Mouse (Mus musculus): ENCODE measurements around the gene Ccl24. TPM values are rescaled to one million over a fixed set of nuclear protein-coding genes. Genes with fewer than 3 reads are reported as not detected.
"Not testable (repeated sequence)": the region's sequence is repeated elsewhere in the genome, so short reads cannot be mapped to it uniquely, and the experiment has no call there.

The Ccl24 gene
- 2.5 and 3.1 TPM in 2 replicates for polyA plus RNA-seq (2014; fragmentation: Nextera tagmentation; extraction: Ambion mirVana)

- H3K4me2 ChIP-seq, result no peak within 1 kb of the TSS
- no peak for TF ChIP-seq CTCF (IDR thresholded peaks at IDR 0.05; ENCODE audit: low read depth)
- H3K27ac ChIP-seq (ENCODE audit: low read depth), result no peak within 1 kb of the TSS
- no peak within 1 kb of the TSS for H3K9ac ChIP-seq
- DNase-seq (no peak), ATAC-seq (ENCODE audit: insufficient read depth) (no peak)
- WGBS, result 86% methylated on average over 6 of the region's 6 CpGs
- no peaks in the 10 kb centered on the region for H3K27me3 ChIP-seq (ENCODE audit: insufficient read depth, low read length)
- no peak within 1 kb of the TSS for H3K4me3 ChIP-seq (ENCODE audit: low read depth, low read length)
- H3K36me3 ChIP-seq (ENCODE audit: insufficient read depth), result no peaks in the 10 kb centered on the region
- H3K4me1 ChIP-seq (ENCODE audit: insufficient read depth), result no peaks in the 10 kb centered on the region
- H3K9me3 ChIP-seq (ENCODE audit: low read depth, low read length), result no peaks in the 10 kb centered on the region
These were observed at the start of gene Ccl24 for GRCm38 (mm10) chr5:135573006-135573405. TSS of gene Ccl24 (minus strand) at chr5:135573049.

DNA sequence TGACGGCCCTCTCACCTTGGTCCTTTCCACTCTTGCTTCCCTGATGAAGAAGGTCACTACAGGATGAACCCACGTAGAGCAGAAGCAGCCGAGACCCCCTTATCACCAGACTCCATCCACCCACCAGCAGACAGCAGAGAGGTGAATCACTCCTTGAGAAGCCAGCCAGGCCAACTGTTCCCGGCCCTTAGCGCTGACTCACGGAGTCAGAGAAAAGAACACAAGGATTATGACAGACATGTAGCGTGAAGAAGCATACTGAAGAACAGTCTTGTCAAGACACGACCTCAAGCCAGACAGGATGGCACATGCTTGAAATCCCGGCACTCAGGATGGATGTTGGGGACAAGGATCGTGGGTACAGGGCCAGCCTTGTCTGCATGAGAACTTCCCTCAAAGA lies 48.9 kb upstream of the Ccl24 start:
- Histone ChIP-seq H3K27ac (ENCODE audit: low read depth) (no peak overlapping the region), H3K27me3 (ENCODE audit: insufficient read depth, low read length) (no peaks in the 10 kb centered on the region), H3K9me3 (ENCODE audit: low read depth, low read length) (no peaks in the 10 kb centered on the region), H3K4me1 (ENCODE audit: insufficient read depth) (no peaks in the 10 kb centered on the region), H3K4me3 (ENCODE audit: low read depth, low read length) (no peak overlapping the region), H3K9ac (no peak overlapping the region), H3K36me3 (ENCODE audit: insufficient read depth) (no peaks in the 10 kb centered on the region), H3K4me2 (no peak overlapping the region)
- TF ChIP-seq CTCF (IDR thresholded peaks at IDR 0.05; ENCODE audit: low read depth), result no peak
- DNase-seq (no peak), ATAC-seq (ENCODE audit: insufficient read depth) (no peak)
- WGBS, result 76% methylated on average over 10 of the region's 10 CpGs

- no peaks in the 10 kb centered on the region for H3K27me3 ChIP-seq (ENCODE audit: insufficient read depth, low read length)
- H3K36me3 ChIP-seq (ENCODE audit: insufficient read depth), result no peaks in the 10 kb centered on the region
- H3K4me2 ChIP-seq, result no peak overlapping the region
- no peak overlapping the region for H3K9ac ChIP-seq
- no peaks in the 10 kb centered on the region for H3K4me1 ChIP-seq (ENCODE audit: insufficient read depth)
- H3K27ac ChIP-seq (ENCODE audit: low read depth), result no peak overlapping the region
- H3K4me3 ChIP-seq (ENCODE audit: low read depth, low read length), result no peak overlapping the region
- no peak for TF ChIP-seq CTCF (IDR thresholded peaks at IDR 0.05; ENCODE audit: low read depth)
- no peak for ATAC-seq (ENCODE audit: insufficient read depth)
- no peaks in the 10 kb centered on the region for H3K9me3 ChIP-seq (ENCODE audit: low read depth, low read length)
- DNase-seq, result no peak
- 83% methylated on average over 9 of the region's 9 CpGs for WGBS
These were observed 47.7 kb upstream of the Ccl24 start for GRCm38 (mm10) chr5:135620526-135620925.

DNA sequence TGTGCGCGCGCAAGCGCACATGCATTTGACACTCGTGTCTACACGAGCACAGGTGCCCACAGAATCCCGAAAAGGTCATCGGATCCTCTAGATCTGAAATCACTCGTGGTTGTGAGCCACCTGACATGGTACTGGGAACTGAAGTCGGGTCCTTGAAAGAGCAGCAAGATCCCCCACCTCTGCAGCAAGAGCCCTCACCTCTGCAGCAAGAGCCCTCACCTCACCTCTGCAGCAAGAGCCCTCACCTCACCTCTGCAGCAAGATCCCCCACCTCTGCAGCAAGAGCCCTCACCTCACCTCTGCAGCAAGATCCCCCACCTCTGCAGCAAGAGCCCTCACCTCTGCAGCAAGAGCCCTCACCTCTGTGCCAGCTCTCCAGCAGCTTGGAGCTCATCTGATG lies 46.9 kb upstream of the Ccl24 start:
- not testable (repeated sequence) for H3K4me2 ChIP-seq; H3K9me3 ChIP-seq (ENCODE audit: low read depth, low read length); H3K27ac ChIP-seq (ENCODE audit: low read depth); ATAC-seq (ENCODE audit: insufficient read depth); H3K4me3 ChIP-seq (ENCODE audit: low read depth, low read length); DNase-seq; H3K27me3 ChIP-seq (ENCODE audit: insufficient read depth, low read length); H3K4me1 ChIP-seq (ENCODE audit: insufficient read depth); H3K36me3 ChIP-seq (ENCODE audit: insufficient read depth); H3K9ac ChIP-seq
- WGBS, result 85% methylated on average over 10 of the region's 10 CpGs

GRCm38 (mm10) chr5:135609794-135610193 lies 36.9 kb upstream of the Ccl24 start:
- Histone ChIP-seq H3K9ac (no peak overlapping the region), H3K4me1 (ENCODE audit: insufficient read depth) (no peaks in the 10 kb centered on the region), H3K4me3 (ENCODE audit: low read depth, low read length) (no peak overlapping the region), H3K4me2 (no peak overlapping the region), H3K36me3 (ENCODE audit: insufficient read depth) (no peaks in the 10 kb centered on the region), H3K27ac (ENCODE audit: low read depth) (no peak overlapping the region), H3K27me3 (ENCODE audit: insufficient read depth, low read length) (no peaks in the 10 kb centered on the region), H3K9me3 (ENCODE audit: low read depth, low read length) (no peaks in the 10 kb centered on the region)
- ATAC-seq (ENCODE audit: insufficient read depth) (no peak), DNase-seq (no peak)
- WGBS, result 77% methylated on average over 4 of the region's 4 CpGs
- no peak for TF ChIP-seq CTCF (IDR thresholded peaks at IDR 0.05; ENCODE audit: low read depth)

DNA sequence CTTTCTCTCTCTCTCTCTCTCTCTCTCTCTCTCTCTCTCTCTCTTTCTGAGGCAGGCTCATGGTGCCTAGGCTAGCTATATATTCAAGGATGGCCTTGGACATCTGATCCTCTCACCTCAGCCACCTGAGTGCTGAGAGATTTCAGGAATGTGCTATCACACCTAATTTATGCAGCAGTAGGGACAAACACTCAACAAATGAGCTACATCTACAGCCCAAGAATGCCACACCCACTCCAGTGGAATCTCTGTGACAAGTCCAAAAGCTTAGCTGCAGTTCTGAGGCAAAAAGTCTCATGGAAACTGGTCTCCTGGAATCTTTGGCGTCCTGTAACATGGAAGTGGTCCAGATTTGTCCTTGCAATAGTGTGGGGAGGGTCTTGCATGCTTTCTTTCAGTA lies 34.7 kb upstream of the Ccl24 start:
- Histone ChIP-seq H3K4me3 (ENCODE audit: low read depth, low read length) (no peak overlapping the region), H3K27me3 (ENCODE audit: insufficient read depth, low read length) (no peaks in the 10 kb centered on the region), H3K27ac (ENCODE audit: low read depth) (no peak overlapping the region), H3K9ac (no peak overlapping the region), H3K4me2 (no peak overlapping the region), H3K36me3 (ENCODE audit: insufficient read depth) (no peaks in the 10 kb centered on the region), H3K4me1 (ENCODE audit: insufficient read depth) (no peaks in the 10 kb centered on the region), H3K9me3 (ENCODE audit: low read depth, low read length) (peaks cover 5% of the 10 kb centered on the region; the same call in 1 of the 2 replicates)
- WGBS, result 57% methylated on average over 1 of the region's 1 CpGs
- DNase-seq (no peak), ATAC-seq (ENCODE audit: insufficient read depth) (no peak)
- no peak for TF ChIP-seq CTCF (IDR thresholded peaks at IDR 0.05; ENCODE audit: low read depth)

DNA sequence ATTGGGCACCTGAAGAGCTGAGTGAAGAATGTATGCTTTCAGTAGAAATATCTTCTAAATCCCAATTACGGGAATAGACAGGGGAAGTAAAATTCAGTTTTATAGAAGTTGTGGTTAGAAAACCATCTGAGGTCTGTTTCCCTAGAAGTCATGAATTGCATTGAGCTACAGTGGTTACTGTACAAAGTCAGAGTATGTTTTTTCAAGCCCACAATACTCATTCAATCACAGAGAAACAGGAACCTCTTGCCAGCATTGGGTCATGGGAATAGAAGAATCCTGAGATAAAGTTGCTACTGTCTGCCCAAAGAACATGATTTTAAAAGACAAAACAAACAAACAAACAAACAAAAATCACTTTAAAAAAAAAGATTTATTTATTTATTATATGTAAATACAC lies 33.9 kb upstream of the Ccl24 start:
- H3K27me3 ChIP-seq (ENCODE audit: insufficient read depth, low read length); H3K4me3 ChIP-seq (ENCODE audit: low read depth, low read length); ATAC-seq (ENCODE audit: insufficient read depth); H3K4me2 ChIP-seq; DNase-seq; H3K27ac ChIP-seq (ENCODE audit: low read depth); H3K4me1 ChIP-seq (ENCODE audit: insufficient read depth); H3K9me3 ChIP-seq (ENCODE audit: low read depth, low read length); H3K36me3 ChIP-seq (ENCODE audit: insufficient read depth); H3K9ac ChIP-seq: not testable (repeated sequence)
- WGBS, result no CpG with 5 or more reads among the region's 1 CpGs

DNA sequence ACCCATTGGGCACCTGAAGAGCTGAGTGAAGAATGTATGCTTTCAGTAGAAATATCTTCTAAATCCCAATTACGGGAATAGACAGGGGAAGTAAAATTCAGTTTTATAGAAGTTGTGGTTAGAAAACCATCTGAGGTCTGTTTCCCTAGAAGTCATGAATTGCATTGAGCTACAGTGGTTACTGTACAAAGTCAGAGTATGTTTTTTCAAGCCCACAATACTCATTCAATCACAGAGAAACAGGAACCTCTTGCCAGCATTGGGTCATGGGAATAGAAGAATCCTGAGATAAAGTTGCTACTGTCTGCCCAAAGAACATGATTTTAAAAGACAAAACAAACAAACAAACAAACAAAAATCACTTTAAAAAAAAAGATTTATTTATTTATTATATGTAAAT lies 31.8 kb upstream of the Ccl24 start:
- not testable (repeated sequence) for H3K9me3 ChIP-seq (ENCODE audit: low read depth, low read length); H3K4me3 ChIP-seq (ENCODE audit: low read depth, low read length); H3K27me3 ChIP-seq (ENCODE audit: insufficient read depth, low read length); ATAC-seq (ENCODE audit: insufficient read depth); DNase-seq; H3K4me2 ChIP-seq; H3K4me1 ChIP-seq (ENCODE audit: insufficient read depth); H3K36me3 ChIP-seq (ENCODE audit: insufficient read depth); H3K27ac ChIP-seq (ENCODE audit: low read depth); H3K9ac ChIP-seq
- no CpG with 5 or more reads among the region's 1 CpGs for WGBS

All from lung, embryonic 14.5 days (tissue).